Mouse (Mus musculus): ENCODE measurements around the gene Gm20388.

DNA sequence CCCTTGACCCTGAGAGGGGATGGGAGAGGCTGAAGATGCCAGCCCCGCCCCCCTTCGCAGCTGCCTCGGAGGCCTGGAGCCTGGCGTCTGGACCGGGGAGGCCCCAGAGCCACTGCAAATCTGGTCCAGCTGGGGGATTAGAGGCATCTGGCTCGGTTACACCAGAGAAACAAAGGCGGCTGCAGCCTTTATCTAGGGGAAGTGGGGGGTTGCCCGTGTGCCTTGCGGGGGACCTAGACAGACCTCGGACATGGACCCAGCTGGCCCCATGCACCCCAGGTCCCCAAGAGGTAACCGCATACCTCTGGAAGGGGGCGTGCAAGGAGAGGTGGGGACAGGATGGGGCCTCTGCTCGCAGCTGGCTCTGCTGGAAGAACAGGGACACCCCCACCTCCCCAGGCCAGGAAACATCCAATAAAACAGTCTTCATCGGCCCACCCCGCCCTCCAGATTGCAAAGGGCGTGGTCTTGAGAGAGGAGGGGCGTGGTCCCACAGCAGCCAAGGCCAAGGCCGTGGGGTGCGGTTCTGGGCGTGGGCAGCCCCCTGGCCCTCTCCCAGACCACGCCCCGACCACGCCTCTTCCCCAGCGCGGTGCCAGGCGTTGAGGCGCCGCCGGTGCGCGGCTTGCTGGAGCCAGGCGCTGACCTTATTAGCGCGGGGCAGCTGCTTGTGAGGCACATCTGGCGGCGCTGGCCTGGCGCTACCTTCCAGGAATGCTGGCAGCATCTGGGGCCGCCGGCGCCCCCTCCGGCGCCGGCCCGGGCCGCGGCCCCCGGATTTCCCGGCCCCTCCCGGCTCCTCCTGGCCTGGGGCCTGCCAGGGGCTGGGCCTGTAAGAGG, 365.6 kb downstream of the Gm20388 start:
- TF ChIP-seq CTCF (IDR thresholded peaks at IDR 0.05; ENCODE audit: low read depth, low read length) (no peak), EP300 (IDR thresholded peaks at IDR 0.05; ENCODE audit: insufficient read depth, low read depth, low read length) (peak; percentile 65; the same call in 1 of the 2 replicates)

Data from ES-Bruce4 (cell line).